Mouse (Mus musculus) kidney, postnatal 0 days (tissue): ENCODE data around the gene Olfr142. TPM values are rescaled to one million over a fixed set of nuclear protein-coding genes. Genes with fewer than 3 reads are reported as not detected.
"Not testable (repeated sequence)": the region's sequence is repeated elsewhere in the genome, so short reads cannot be mapped to it uniquely, and the experiment has no call there.

Source experiments
- ATAC-seq: fragments of 200-750 bp; cut with Nextera tagmentation; replicated peaks from 2 replicates; pipeline ENCODE4 v1.8.0; 2017; ENCODE audit warnings: low read depth, moderate number of reproducible peaks, moderate TSS enrichment, moderate library complexity; ENCODE audit not compliant: low FRiP score
- DNase-seq: peaks from one replicate; pipeline ENCODE4 v3.0.0-alpha.2; 2016; ENCODE audit warnings: low spot score
- H3K27ac ChIP-seq: fragments of 300-500 bp; sonication (generic); 2 replicates; pipeline ENCODE4 v1.5.1; 2014; ENCODE audit warnings: mild to moderate bottlenecking
- H3K27me3 ChIP-seq: fragments of 300-500 bp; sonication (generic); 2 replicates; pipeline ENCODE4 v1.6.1; 2014; ENCODE audit warnings: low read length, mixed read lengths; ENCODE audit not compliant: insufficient read depth
- H3K36me3 ChIP-seq: fragments of 300-500 bp; sonication (generic); 2 replicates; pipeline ENCODE4 v1.6.1; 2014; ENCODE audit warnings: low read length, mixed read lengths; ENCODE audit not compliant: insufficient read depth
- H3K4me1 ChIP-seq: fragments of 300-500 bp; sonication (generic); replicated peaks from 2 replicates; pipeline ENCODE4 v1.6.1; 2014; ENCODE audit warnings: antibody characterized with exemption, low read length, mixed read lengths; ENCODE audit not compliant: insufficient read depth
- H3K4me2 ChIP-seq: fragments of 300-500 bp; sonication (generic); 2 replicates; pipeline ENCODE4 v1.6.1; 2014; ENCODE audit warnings: mild to moderate bottlenecking, low read length, moderate library complexity, mixed read lengths
- H3K4me3 ChIP-seq: fragments of 300-500 bp; sonication (generic); replicated peaks from 2 replicates; pipeline ENCODE4 v1.5.1; 2014; ENCODE audit warnings: low read depth, low read length
- H3K9ac ChIP-seq: fragments of 300-500 bp; sonication (generic); 2 replicates; pipeline ENCODE4 v1.6.1; 2014; ENCODE audit warnings: low read depth, low read length
- H3K9me3 ChIP-seq: fragments of 300-500 bp; sonication (generic); replicated peaks from 2 replicates; pipeline ENCODE4 v1.6.1; 2016; ENCODE audit warnings: low read length, inconsistent platforms, mixed read lengths
- CTCF ChIP-seq: IDR thresholded peaks from 2 replicates; pipeline ENCODE4 v1.5.1; 2016; ENCODE audit warnings: antibody characterized with exemption, low read depth, mild to moderate bottlenecking, moderate library complexity
- WGBS: fragments of 180-500 bp; shearing (Covaris S2); extraction: QIAGEN DNeasy Blood & Tissue Kit; methylation state at CpG from one replicate; pipeline ENCODE4 v1.1.7; 2014; 5-methylcytosine and 5-hydroxymethylcytosine counted together
- polyA plus RNA-seq: library from polyadenylated mRNA; unstranded; fragments of >200 nt; fragmentation: Nextera tagmentation; extraction: Ambion mirVana; gene quantifications from 2 replicates; pipeline ENCODE4 v1.2.1, GENCODE M21; 2015

Gene Olfr142
- polyA plus RNA-seq = not detected in 2 replicates

DNA sequence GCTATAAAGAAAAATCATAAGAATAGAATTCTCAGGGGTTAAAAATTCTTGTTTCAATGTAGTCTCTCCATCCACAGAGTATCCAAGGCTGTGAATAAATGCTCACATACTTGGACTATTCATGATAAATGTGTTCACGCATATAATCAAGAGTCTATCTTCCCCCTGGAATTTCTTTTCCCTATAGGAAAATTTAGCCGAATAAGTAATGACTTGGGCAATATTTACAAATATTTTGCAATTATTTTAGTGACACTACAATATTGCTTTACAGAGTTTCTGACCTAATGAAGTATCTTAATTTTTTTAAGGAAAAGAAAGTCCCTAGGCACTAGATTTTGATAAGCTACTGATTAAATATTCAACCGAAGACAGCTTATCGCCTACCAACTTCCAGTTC is at the start of gene Olfr142:
Gene Olfr142, minus strand, starts transcription at position 101 of the 400 bp plus-strand sequence.
- Histone ChIP-seq H3K4me1 (no peaks in the 10 kb centered on the region), H3K36me3 (no peaks in the 10 kb centered on the region), H3K27me3 (no peaks in the 10 kb centered on the region), H3K27ac (no peak within 1 kb of the TSS), H3K9ac (no peak within 1 kb of the TSS), H3K4me3 (no peak within 1 kb of the TSS), H3K9me3 (no peaks in the 10 kb centered on the region), H3K4me2 (no peak within 1 kb of the TSS)
- ATAC-seq (no peak), DNase-seq (no peak)
- WGBS = 95% methylated on average over 4 of the region's 4 CpGs
- no peak for TF ChIP-seq CTCF

DNA sequence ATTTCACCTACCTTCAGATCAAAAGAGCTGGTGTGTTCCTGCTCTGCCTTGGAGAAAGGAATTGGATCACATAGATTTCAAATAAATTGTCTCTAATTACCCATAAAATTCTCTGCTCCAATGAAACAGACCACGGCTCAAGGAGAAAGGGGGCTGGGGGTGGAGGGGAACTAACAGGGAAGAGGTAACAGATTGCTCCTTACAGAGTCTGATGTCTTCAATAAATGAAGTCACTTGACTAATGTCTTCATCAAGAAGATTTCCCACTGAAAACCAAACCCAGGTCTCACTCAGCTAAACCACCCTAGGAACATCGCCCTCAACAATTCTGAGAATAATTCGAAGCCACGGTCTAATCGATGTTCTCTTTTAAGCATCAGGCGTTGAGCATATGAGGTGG is 35.3 kb upstream of the Olfr142 start, which contains the start of gene Olfr1272:
Gene Olfr1272, minus strand, starts transcription at position 101 of the 400 bp plus-strand sequence.
- TF ChIP-seq CTCF = no peak

DNA sequence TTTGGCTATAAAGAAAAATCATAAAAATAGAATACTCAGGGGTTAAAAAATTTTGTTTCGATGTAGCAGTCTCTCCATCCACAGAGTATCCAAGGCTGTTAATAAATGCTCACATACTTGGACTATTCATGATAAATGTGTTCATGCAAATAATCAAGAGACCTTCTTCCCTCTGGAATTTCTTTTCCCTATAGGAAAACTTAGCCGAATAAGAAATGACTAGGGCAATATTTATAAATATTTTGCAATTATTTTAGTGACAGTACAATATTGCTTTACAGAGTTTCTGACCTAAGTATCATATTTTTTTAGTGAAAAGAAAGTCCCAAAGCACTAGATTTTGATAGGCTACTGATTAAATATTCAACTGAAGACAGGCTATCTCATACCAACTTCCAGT is 13.5 kb upstream of the Olfr142 start, which contains the start of gene Olfr1271:
Gene Olfr1271, minus strand, starts transcription at position 101 of the 400 bp plus-strand sequence.
- Histone ChIP-seq H3K9me3 (no peaks in the 10 kb centered on the region), H3K4me1 (no peaks in the 10 kb centered on the region), H3K27me3 (no peaks in the 10 kb centered on the region), H3K4me2 (no peak within 1 kb of the TSS), H3K4me3 (no peak within 1 kb of the TSS), H3K27ac (no peak within 1 kb of the TSS), H3K9ac (no peak within 1 kb of the TSS), H3K36me3 (no peaks in the 10 kb centered on the region)
- 89% methylated on average over 2 of the region's 2 CpGs for WGBS
- ATAC-seq = no peak
- no peak for DNase-seq
- TF ChIP-seq CTCF = no peak

More for the DNA sequence above, 35.3 kb upstream of the Olfr142 start, which contains the start of gene Olfr1272:
- no peaks in the 10 kb centered on the region for H3K27me3 ChIP-seq
- no peaks in the 10 kb centered on the region for H3K4me1 ChIP-seq
- no peak within 1 kb of the TSS for H3K27ac ChIP-seq
- no peak within 1 kb of the TSS for H3K4me3 ChIP-seq
- 80% methylated on average over 6 of the region's 6 CpGs for WGBS
- no peaks in the 10 kb centered on the region for H3K36me3 ChIP-seq
- ATAC-seq (no peak), DNase-seq (no peak)
- no peak within 1 kb of the TSS for H3K9ac ChIP-seq
- H3K4me2 ChIP-seq = no peak within 1 kb of the TSS
- no peaks in the 10 kb centered on the region for H3K9me3 ChIP-seq

DNA sequence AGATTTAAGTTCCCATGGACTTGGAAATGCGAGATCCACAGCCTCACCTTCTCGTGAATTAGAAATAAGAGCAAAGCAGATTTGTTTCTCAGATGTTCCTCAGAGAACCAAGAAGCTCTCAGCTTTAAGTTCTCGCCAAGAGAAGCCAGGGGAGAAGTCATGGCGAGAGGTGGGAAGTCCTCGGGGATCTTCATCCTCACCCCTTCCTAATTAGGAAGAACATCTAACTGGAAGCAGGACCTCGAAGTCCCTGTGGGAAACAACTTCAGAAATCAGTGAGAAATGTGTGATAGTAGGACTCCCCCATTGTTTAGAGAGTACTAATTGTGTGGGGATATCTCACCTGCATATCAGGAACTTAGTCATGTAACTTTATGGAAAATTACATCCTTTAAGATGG is 33.0 kb downstream of the Olfr142 start, which contains the start of gene Olfr1506:
Gene Olfr1506, minus strand, starts transcription at position 101 of the 400 bp plus-strand sequence.
- not testable (repeated sequence) for H3K27ac ChIP-seq, H3K4me3 ChIP-seq, H3K4me2 ChIP-seq, H3K4me1 ChIP-seq, H3K9ac ChIP-seq, H3K27me3 ChIP-seq, H3K9me3 ChIP-seq, H3K36me3 ChIP-seq, DNase-seq, ATAC-seq
- WGBS = no CpG with 5 or more reads among the region's 6 CpGs

Other genes starting within 250 kb of the Olfr142 start
- gene Olfr1263, start 245.5 kb downstream of the Olfr142 start, polyA plus RNA-seq = not detected in 2 replicates
- gene Olfr1264, start 232.0 kb downstream of the Olfr142 start, polyA plus RNA-seq = not detected in 2 replicates
- gene Olfr1265, start 222.3 kb downstream of the Olfr142 start, polyA plus RNA-seq = not detected in 2 replicates
- gene Olfr140, start 194.0 kb downstream of the Olfr142 start, polyA plus RNA-seq = not detected in 2 replicates
- not detected in 2 replicates for gene Olfr1269, start 136.2 kb downstream of the Olfr142 start, polyA plus RNA-seq
- not detected in 2 replicates for gene Olfr32, start 115.3 kb downstream of the Olfr142 start, polyA plus RNA-seq
- gene Olfr1270, start 104.5 kb downstream of the Olfr142 start, polyA plus RNA-seq = not detected in 2 replicates
- not detected in 2 replicates for gene Olfr1506, start 33.1 kb downstream of the Olfr142 start, polyA plus RNA-seq
- gene Olfr1271, start 13.4 kb upstream of the Olfr142 start, polyA plus RNA-seq = not detected in 2 replicates
- gene Olfr1272, start 35.2 kb upstream of the Olfr142 start, polyA plus RNA-seq = not detected in 2 replicates
- gene Gm13769, start 64.6 kb upstream of the Olfr142 start, polyA plus RNA-seq = not detected in 2 replicates
- not detected in 2 replicates for gene Olfr1274-ps, start 141.1 kb upstream of the Olfr142 start, polyA plus RNA-seq